Mouse (Mus musculus) neural tube, embryonic 12.5 days (tissue): ENCODE results near the gene Celf2. TPM values are rescaled to one million over a fixed set of nuclear protein-coding genes. Genes with fewer than 3 reads are reported as not detected.

ENCODE experiments used
- ATAC-seq: fragments of 200-750 bp; cut with Nextera tagmentation; 2 replicates; pipeline ENCODE4 v1.8.0; 2017; ENCODE audit warnings: low read depth, mild to moderate bottlenecking, moderate TSS enrichment, moderate library complexity; ENCODE audit not compliant: low FRiP score
- H3K27ac ChIP-seq: fragments of 300-500 bp; sonication (generic); 2 replicates; pipeline ENCODE4 v1.5.1; 2016
- H3K27me3 ChIP-seq: fragments of 300-500 bp; sonication (generic); replicated peaks from 2 replicates; pipeline ENCODE4 v1.6.1; 2016; ENCODE audit warnings: mild to moderate bottlenecking
- H3K36me3 ChIP-seq: fragments of 300-500 bp; sonication (generic); 2 replicates; pipeline ENCODE4 v1.6.1; 2016; ENCODE audit warnings: mild to moderate bottlenecking
- H3K4me1 ChIP-seq: fragments of 300-500 bp; sonication (generic); 2 replicates; pipeline ENCODE4 v1.6.1; 2016
- H3K4me2 ChIP-seq: fragments of 300-500 bp; sonication (generic); replicated peaks from 2 replicates; pipeline ENCODE4 v1.6.1; 2016; ENCODE audit warnings: mild to moderate bottlenecking
- H3K4me3 ChIP-seq: fragments of 300-500 bp; sonication (generic); 2 replicates; pipeline ENCODE4 v1.5.1; 2016
- H3K9ac ChIP-seq: fragments of 300-500 bp; sonication (generic); 2 replicates; pipeline ENCODE4 v1.6.1; 2016; ENCODE audit warnings: mild to moderate bottlenecking
- H3K9me3 ChIP-seq: fragments of 300-500 bp; sonication (generic); 2 replicates; pipeline ENCODE4 v1.6.1; 2016; ENCODE audit warnings: mild to moderate bottlenecking
- WGBS: fragments of 180-500 bp; shearing (Covaris S2); methylation state at CpG from one replicate; pipeline ENCODE4 v1.1.7; 2016; 5-methylcytosine and 5-hydroxymethylcytosine counted together
- polyA plus RNA-seq: library from polyadenylated mRNA; unstranded; fragments of >200 nt; fragmentation: Nextera tagmentation; extraction: Ambion mirVana; gene quantifications from 2 replicates; pipeline ENCODE4 v1.2.1, GENCODE M21; 2016

Gene Celf2
- polyA plus RNA-seq, 1 experiment from 2014 or later: 98.4 TPM

- no peak overlapping the region for H3K4me2 ChIP-seq
- no peaks in the 10 kb centered on the region for H3K4me1 ChIP-seq
- H3K36me3 ChIP-seq: no peaks in the 10 kb centered on the region
- no peaks in the 10 kb centered on the region for H3K27me3 ChIP-seq
- no peak overlapping the region for H3K4me3 ChIP-seq
- no peaks in the 10 kb centered on the region for H3K9me3 ChIP-seq
- H3K9ac ChIP-seq: no peak overlapping the region
- ATAC-seq: no peak
- H3K27ac ChIP-seq: no peak overlapping the region
Measured at GRCm38 (mm10) chr2:7249002-7249401, 260.4 kb downstream of the Celf2 start.

GRCm38 (mm10) chr2:7245958-7246774, 263.2 kb downstream of the Celf2 start:
- no peak overlapping the region for H3K27ac ChIP-seq
- 70% methylated on average over 4 of the region's 4 CpGs for WGBS
- H3K4me3 ChIP-seq: no peak overlapping the region
- no peak for ATAC-seq
- H3K9ac ChIP-seq: no peak overlapping the region
- H3K9me3 ChIP-seq: no peaks in the 10 kb centered on the region
- no peaks in the 10 kb centered on the region for H3K4me1 ChIP-seq
- H3K4me2 ChIP-seq: no peak overlapping the region
- no peaks in the 10 kb centered on the region for H3K36me3 ChIP-seq
- no peaks in the 10 kb centered on the region for H3K27me3 ChIP-seq

GRCm38 (mm10) chr2:7242139-7242538, 267.2 kb downstream of the Celf2 start:
- Histone ChIP-seq H3K9ac (no peak overlapping the region), H3K36me3 (no peaks in the 10 kb centered on the region), H3K27ac (no peak overlapping the region), H3K4me1 (no peaks in the 10 kb centered on the region), H3K27me3 (no peaks in the 10 kb centered on the region), H3K4me2 (no peak overlapping the region), H3K9me3 (no peaks in the 10 kb centered on the region), H3K4me3 (no peak overlapping the region)
- WGBS: 84% methylated on average over 1 of the region's 1 CpGs
- no peak for ATAC-seq

GRCm38 (mm10) chr2:7241523-7241941, 267.8 kb downstream of the Celf2 start:
- Histone ChIP-seq H3K4me3 (no peak overlapping the region), H3K9me3 (no peaks in the 10 kb centered on the region), H3K4me1 (no peaks in the 10 kb centered on the region), H3K9ac (no peak overlapping the region), H3K36me3 (no peaks in the 10 kb centered on the region), H3K4me2 (no peak overlapping the region), H3K27me3 (no peaks in the 10 kb centered on the region), H3K27ac (no peak overlapping the region)
- WGBS: 44% methylated on average over 4 of the region's 4 CpGs
- ATAC-seq: no peak

- Histone ChIP-seq H3K4me1 (no peaks in the 10 kb centered on the region), H3K9me3 (no peaks in the 10 kb centered on the region), H3K4me3 (no peak overlapping the region), H3K27ac (no peak overlapping the region), H3K4me2 (no peak overlapping the region), H3K36me3 (no peaks in the 10 kb centered on the region), H3K9ac (no peak overlapping the region), H3K27me3 (no peaks in the 10 kb centered on the region)
- 91% methylated on average over 4 of the region's 4 CpGs for WGBS
- no peak for ATAC-seq
Measured at GRCm38 (mm10) chr2:7237283-7237682, 272.1 kb downstream of the Celf2 start.

- no peak for ATAC-seq
- Histone ChIP-seq H3K4me3 (no peak overlapping the region), H3K9me3 (no peaks in the 10 kb centered on the region), H3K4me2 (no peak overlapping the region), H3K27ac (no peak overlapping the region), H3K9ac (no peak overlapping the region), H3K36me3 (no peaks in the 10 kb centered on the region), H3K27me3 (no peaks in the 10 kb centered on the region), H3K4me1 (no peaks in the 10 kb centered on the region)
- 91% methylated on average over 3 of the region's 3 CpGs for WGBS
Measured at GRCm38 (mm10) chr2:7236452-7236851, 272.9 kb downstream of the Celf2 start.

- ATAC-seq: no peak
- WGBS: 94% methylated on average over 4 of the region's 4 CpGs
- no peaks in the 10 kb centered on the region for H3K36me3 ChIP-seq
- no peaks in the 10 kb centered on the region for H3K9me3 ChIP-seq
- no peak overlapping the region for H3K27ac ChIP-seq
- H3K4me1 ChIP-seq: no peaks in the 10 kb centered on the region
- H3K4me2 ChIP-seq: no peak overlapping the region
- H3K9ac ChIP-seq: no peak overlapping the region
- no peaks in the 10 kb centered on the region for H3K27me3 ChIP-seq
- H3K4me3 ChIP-seq: no peak overlapping the region
Measured at GRCm38 (mm10) chr2:7235059-7235741, 274.2 kb downstream of the Celf2 start.

- no peak overlapping the region for H3K9ac ChIP-seq
- WGBS: 88% methylated on average over 7 of the region's 7 CpGs
Measured at GRCm38 (mm10) chr2:7234587-7234986, 274.8 kb downstream of the Celf2 start.

GRCm38 (mm10) chr2:7233411-7233810, 276.0 kb downstream of the Celf2 start:
- no peaks in the 10 kb centered on the region for H3K27me3 ChIP-seq
- H3K4me3 ChIP-seq: no peak overlapping the region
- no peaks in the 10 kb centered on the region for H3K9me3 ChIP-seq
- WGBS: 85% methylated on average over 2 of the region's 2 CpGs
- H3K4me2 ChIP-seq: no peak overlapping the region
- H3K4me1 ChIP-seq: no peaks in the 10 kb centered on the region
- ATAC-seq: no peak
- H3K36me3 ChIP-seq: no peaks in the 10 kb centered on the region
- H3K9ac ChIP-seq: no peak overlapping the region
- no peak overlapping the region for H3K27ac ChIP-seq

More at GRCm38 (mm10) chr2:7234587-7234986, 274.8 kb downstream of the Celf2 start:
- Histone ChIP-seq H3K27me3 (no peaks in the 10 kb centered on the region), H3K27ac (no peak overlapping the region), H3K9me3 (no peaks in the 10 kb centered on the region), H3K4me2 (no peak overlapping the region), H3K4me1 (no peaks in the 10 kb centered on the region), H3K4me3 (no peak overlapping the region), H3K36me3 (no peaks in the 10 kb centered on the region)
- no peak for ATAC-seq

- WGBS: 91% methylated on average over 7 of the region's 7 CpGs
- no peak for ATAC-seq
Measured at GRCm38 (mm10) chr2:7226785-7227184, 282.6 kb downstream of the Celf2 start.

GRCm38 (mm10) chr2:7224346-7225071, 284.9 kb downstream of the Celf2 start:
- 63% methylated on average over 3 of the region's 3 CpGs for WGBS
- H3K4me3 ChIP-seq: no peak overlapping the region
- H3K4me2 ChIP-seq: no peak overlapping the region
- no peak for ATAC-seq
- no peak overlapping the region for H3K9ac ChIP-seq
- no peak overlapping the region for H3K27ac ChIP-seq
- no peaks in the 10 kb centered on the region for H3K36me3 ChIP-seq
- no peaks in the 10 kb centered on the region for H3K27me3 ChIP-seq
- no peaks in the 10 kb centered on the region for H3K9me3 ChIP-seq
- H3K4me1 ChIP-seq: peaks cover 17% of the 10 kb centered on the region; the same call in 1 of the 2 replicates

More at GRCm38 (mm10) chr2:7226785-7227184, 282.6 kb downstream of the Celf2 start:
- peaks cover 17% of the 10 kb centered on the region; the same call in 1 of the 2 replicates for H3K4me1 ChIP-seq
- H3K36me3 ChIP-seq: no peaks in the 10 kb centered on the region
- no peak overlapping the region for H3K4me2 ChIP-seq
- H3K9me3 ChIP-seq: no peaks in the 10 kb centered on the region
- H3K27ac ChIP-seq: no peak overlapping the region
- H3K27me3 ChIP-seq: no peaks in the 10 kb centered on the region
- no peak overlapping the region for H3K9ac ChIP-seq
- no peak overlapping the region for H3K4me3 ChIP-seq

GRCm38 (mm10) chr2:7223538-7223937, 285.8 kb downstream of the Celf2 start:
- WGBS: 44% methylated on average over 2 of the region's 2 CpGs
- no peak for ATAC-seq
- no peaks in the 10 kb centered on the region for H3K27me3 ChIP-seq
- H3K4me1 ChIP-seq: peaks cover 17% of the 10 kb centered on the region; the same call in 1 of the 2 replicates
- no peak overlapping the region for H3K27ac ChIP-seq
- no peak overlapping the region for H3K9ac ChIP-seq
- H3K4me3 ChIP-seq: no peak overlapping the region
- H3K4me2 ChIP-seq: no peak overlapping the region
- H3K36me3 ChIP-seq: no peaks in the 10 kb centered on the region
- H3K9me3 ChIP-seq: no peaks in the 10 kb centered on the region
